Mouse (Mus musculus): Measurements from ENCODE around the gene Pik3c2g. TPM values are rescaled to one million over a fixed set of nuclear protein-coding genes. Genes with fewer than 3 reads are reported as not detected.

The Pik3c2g gene
- total and polyA plus RNA-seq, 2 experiments from 2014 or later = 0.25 to 1.2 TPM

DNA sequence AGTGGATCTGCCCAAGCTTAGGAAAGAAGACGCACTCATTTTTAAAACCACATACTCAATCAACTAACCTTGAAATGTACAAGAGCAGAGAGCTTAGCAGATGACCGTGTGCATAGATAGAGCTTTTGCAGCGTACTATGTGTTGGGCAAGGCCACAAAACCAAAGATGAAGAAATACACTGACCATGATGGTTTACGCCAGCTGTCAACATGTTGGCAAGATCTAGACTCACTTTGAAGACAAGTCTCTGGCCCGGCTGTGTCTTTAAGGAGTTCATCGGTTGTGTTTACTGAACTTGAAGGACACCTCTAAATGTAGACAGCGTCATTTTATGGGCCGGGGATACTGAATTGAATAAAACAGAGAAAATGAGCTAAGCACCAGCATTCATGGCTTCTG, 254.3 kb downstream of the Pik3c2g start:
- WGBS = 93% methylated on average over 8 of the region's 8 CpGs
- H3K4me1 ChIP-seq (ENCODE audit: insufficient read depth, low read length) = no peaks in the 10 kb centered on the region
- TF ChIP-seq CTCF (IDR thresholded peaks at IDR 0.05) = no peak
- H3K9me3 ChIP-seq (ENCODE audit: low read length) = no peaks in the 10 kb centered on the region
- no peak overlapping the region for H3K27ac ChIP-seq (ENCODE audit: low read depth, low read length)
- no peaks in the 10 kb centered on the region for H3K36me3 ChIP-seq (ENCODE audit: insufficient read depth, low read length)
- no peaks in the 10 kb centered on the region for H3K27me3 ChIP-seq (ENCODE audit: insufficient read depth, low read length)
- H3K9ac ChIP-seq (replicated peaks; ENCODE audit: low read length, poor library complexity, severe bottlenecking) = no peak overlapping the region
- no peak overlapping the region for H3K4me2 ChIP-seq (ENCODE audit: low read depth, low read length, poor library complexity, severe bottlenecking)
- ATAC-seq (ENCODE audit: low FRiP score) = no peak
- no peak for DNase-seq (ENCODE audit: low spot score)
- H3K4me3 ChIP-seq (ENCODE audit: low read depth, low read length) = no peak overlapping the region

DNA sequence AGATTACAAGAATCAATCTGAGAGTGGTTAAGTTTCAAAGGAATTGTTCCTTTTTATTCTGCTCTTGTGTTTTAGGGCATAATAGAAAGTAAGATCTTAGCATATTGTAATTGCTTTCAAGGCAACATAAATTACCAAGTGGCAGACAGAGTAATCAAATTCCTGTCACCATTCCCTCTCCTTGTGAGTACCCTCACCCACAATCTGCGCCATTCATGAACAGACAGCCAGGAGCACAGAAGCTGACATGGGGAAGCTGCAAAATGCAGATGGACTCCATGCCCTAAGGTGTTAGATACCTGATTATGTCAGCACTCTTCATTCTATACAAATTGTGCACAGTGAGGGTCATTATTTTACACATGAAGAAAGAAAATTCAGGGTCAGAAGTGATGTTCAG, 255.6 kb downstream of the Pik3c2g start:
- H3K9me3 ChIP-seq (ENCODE audit: low read length) = no peaks in the 10 kb centered on the region
- no peak overlapping the region for H3K9ac ChIP-seq (replicated peaks; ENCODE audit: low read length, poor library complexity, severe bottlenecking)
- DNase-seq (ENCODE audit: low spot score) (no peak), ATAC-seq (ENCODE audit: low FRiP score) (no peak)
- no peak for TF ChIP-seq CTCF (IDR thresholded peaks at IDR 0.05)
- H3K4me1 ChIP-seq (ENCODE audit: insufficient read depth, low read length) = no peaks in the 10 kb centered on the region
- no peaks in the 10 kb centered on the region for H3K27me3 ChIP-seq (ENCODE audit: insufficient read depth, low read length)
- no peak overlapping the region for H3K4me2 ChIP-seq (ENCODE audit: low read depth, low read length, poor library complexity, severe bottlenecking)
- no peak overlapping the region for H3K4me3 ChIP-seq (ENCODE audit: low read depth, low read length)
- H3K36me3 ChIP-seq (ENCODE audit: insufficient read depth, low read length) = no peaks in the 10 kb centered on the region
- no peak overlapping the region for H3K27ac ChIP-seq (ENCODE audit: low read depth, low read length)
- WGBS = 88% methylated on average over 1 of the region's 1 CpGs

DNA sequence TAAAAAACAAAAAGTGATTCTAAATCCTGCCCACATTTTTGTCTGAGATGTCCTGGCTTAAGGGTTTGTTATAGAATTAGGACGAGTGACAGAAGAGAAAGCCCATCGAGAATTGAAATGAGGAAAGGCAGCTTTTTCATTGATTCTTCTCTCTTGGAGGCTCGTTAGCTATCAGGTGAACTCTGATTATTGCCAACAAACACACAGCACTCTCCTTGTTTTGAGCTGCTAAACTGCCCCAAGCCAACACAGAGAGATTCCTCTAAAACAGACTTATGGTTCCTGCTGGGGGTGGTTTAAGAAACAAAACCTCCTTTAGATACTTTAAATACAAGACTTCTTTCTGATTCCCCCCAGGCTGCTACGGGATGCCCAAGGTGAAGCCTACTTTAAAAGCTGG, 256.5 kb downstream of the Pik3c2g start:
- H3K9me3 ChIP-seq (ENCODE audit: low read length) = no peaks in the 10 kb centered on the region
- no peak overlapping the region for H3K9ac ChIP-seq (replicated peaks; ENCODE audit: low read length, poor library complexity, severe bottlenecking)
- no peak for TF ChIP-seq CTCF (IDR thresholded peaks at IDR 0.05)
- no peak overlapping the region for H3K4me3 ChIP-seq (ENCODE audit: low read depth, low read length)
- H3K27ac ChIP-seq (ENCODE audit: low read depth, low read length) = no peak overlapping the region
- H3K4me2 ChIP-seq (ENCODE audit: low read depth, low read length, poor library complexity, severe bottlenecking) = no peak overlapping the region
- no peaks in the 10 kb centered on the region for H3K27me3 ChIP-seq (ENCODE audit: insufficient read depth, low read length)
- no peaks in the 10 kb centered on the region for H3K36me3 ChIP-seq (ENCODE audit: insufficient read depth, low read length)
- H3K4me1 ChIP-seq (ENCODE audit: insufficient read depth, low read length) = no peaks in the 10 kb centered on the region
- no peak for ATAC-seq (ENCODE audit: low FRiP score)
- WGBS = 66% methylated on average over 4 of the region's 4 CpGs
- DNase-seq (ENCODE audit: low spot score) = no peak

DNA sequence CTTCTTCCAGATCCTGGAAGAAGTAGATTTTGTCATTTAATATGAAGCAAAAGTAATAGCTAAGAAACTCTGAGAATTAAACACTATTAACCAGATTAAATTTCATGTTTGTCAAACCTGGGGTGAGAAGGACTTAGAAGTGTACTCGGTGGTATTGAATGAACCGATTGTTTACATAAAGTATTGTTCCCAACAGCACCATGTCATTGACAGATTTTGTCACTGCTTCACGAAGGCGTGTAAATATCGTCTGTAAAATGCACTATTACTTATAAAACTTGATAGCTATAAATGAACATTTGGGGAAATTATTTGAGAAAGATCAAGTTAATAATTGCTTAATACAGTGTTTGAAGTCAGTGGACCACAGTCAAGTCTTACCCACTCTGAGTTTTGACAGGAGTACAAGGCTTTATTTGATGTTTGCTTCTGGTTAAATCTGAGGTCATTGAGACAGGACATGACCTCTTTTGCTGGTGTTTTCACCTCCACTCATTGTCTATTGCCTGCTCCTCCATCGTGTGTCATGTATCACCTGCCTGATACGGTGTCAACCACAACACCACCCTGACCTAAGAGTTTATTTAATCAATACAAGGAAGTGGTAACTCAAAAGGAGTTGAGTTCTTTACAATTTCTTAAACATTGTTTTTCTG, 260.0 kb downstream of the Pik3c2g start:
- no peak overlapping the region for H3K4me3 ChIP-seq (ENCODE audit: low read depth, low read length)
- H3K9ac ChIP-seq (replicated peaks; ENCODE audit: low read length, poor library complexity, severe bottlenecking) = no peak overlapping the region
- DNase-seq (ENCODE audit: low spot score) (no peak), ATAC-seq (ENCODE audit: low FRiP score) (no peak)
- no peak overlapping the region for H3K27ac ChIP-seq (ENCODE audit: low read depth, low read length)
- no peaks in the 10 kb centered on the region for H3K36me3 ChIP-seq (ENCODE audit: insufficient read depth, low read length)
- no peaks in the 10 kb centered on the region for H3K4me1 ChIP-seq (ENCODE audit: insufficient read depth, low read length)
- H3K9me3 ChIP-seq (ENCODE audit: low read length) = no peaks in the 10 kb centered on the region
- 81% methylated on average over 7 of the region's 7 CpGs for WGBS
- no peak for TF ChIP-seq CTCF (IDR thresholded peaks at IDR 0.05)
- H3K4me2 ChIP-seq (ENCODE audit: low read depth, low read length, poor library complexity, severe bottlenecking) = no peak overlapping the region
- H3K27me3 ChIP-seq (ENCODE audit: insufficient read depth, low read length) = no peaks in the 10 kb centered on the region

DNA sequence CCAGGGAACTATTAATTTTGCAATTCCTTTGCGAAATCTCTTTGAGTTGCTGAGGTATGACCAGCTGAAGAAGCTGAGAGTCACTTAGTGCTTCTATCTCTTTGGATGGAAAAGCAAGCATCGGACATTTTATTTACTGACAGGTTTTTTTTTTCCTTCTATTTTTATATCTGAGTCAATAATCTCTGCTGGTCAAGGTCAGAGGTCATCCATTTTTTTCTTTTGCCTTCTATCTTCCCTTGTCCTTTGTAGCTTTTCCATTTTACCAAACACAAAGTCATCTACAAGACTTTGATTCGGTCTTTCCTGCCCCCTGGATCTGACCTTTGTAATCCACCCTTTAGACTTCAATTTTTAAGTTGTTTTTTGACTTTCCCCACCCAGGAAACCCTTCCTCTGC, 262.9 kb downstream of the Pik3c2g start:
- no peaks in the 10 kb centered on the region for H3K4me1 ChIP-seq (ENCODE audit: insufficient read depth, low read length)
- no peak overlapping the region for H3K9ac ChIP-seq (replicated peaks; ENCODE audit: low read length, poor library complexity, severe bottlenecking)
- no peak overlapping the region for H3K4me3 ChIP-seq (ENCODE audit: low read depth, low read length)
- DNase-seq (ENCODE audit: low spot score) = no peak
- no peak overlapping the region for H3K4me2 ChIP-seq (ENCODE audit: low read depth, low read length, poor library complexity, severe bottlenecking)
- WGBS = 74% methylated on average over 3 of the region's 3 CpGs
- no peak overlapping the region for H3K27ac ChIP-seq (ENCODE audit: low read depth, low read length)
- TF ChIP-seq CTCF (IDR thresholded peaks at IDR 0.05) = no peak
- H3K27me3 ChIP-seq (ENCODE audit: insufficient read depth, low read length) = no peaks in the 10 kb centered on the region
- no peaks in the 10 kb centered on the region for H3K9me3 ChIP-seq (ENCODE audit: low read length)
- no peak for ATAC-seq (ENCODE audit: low FRiP score)
- no peaks in the 10 kb centered on the region for H3K36me3 ChIP-seq (ENCODE audit: insufficient read depth, low read length)

DNA sequence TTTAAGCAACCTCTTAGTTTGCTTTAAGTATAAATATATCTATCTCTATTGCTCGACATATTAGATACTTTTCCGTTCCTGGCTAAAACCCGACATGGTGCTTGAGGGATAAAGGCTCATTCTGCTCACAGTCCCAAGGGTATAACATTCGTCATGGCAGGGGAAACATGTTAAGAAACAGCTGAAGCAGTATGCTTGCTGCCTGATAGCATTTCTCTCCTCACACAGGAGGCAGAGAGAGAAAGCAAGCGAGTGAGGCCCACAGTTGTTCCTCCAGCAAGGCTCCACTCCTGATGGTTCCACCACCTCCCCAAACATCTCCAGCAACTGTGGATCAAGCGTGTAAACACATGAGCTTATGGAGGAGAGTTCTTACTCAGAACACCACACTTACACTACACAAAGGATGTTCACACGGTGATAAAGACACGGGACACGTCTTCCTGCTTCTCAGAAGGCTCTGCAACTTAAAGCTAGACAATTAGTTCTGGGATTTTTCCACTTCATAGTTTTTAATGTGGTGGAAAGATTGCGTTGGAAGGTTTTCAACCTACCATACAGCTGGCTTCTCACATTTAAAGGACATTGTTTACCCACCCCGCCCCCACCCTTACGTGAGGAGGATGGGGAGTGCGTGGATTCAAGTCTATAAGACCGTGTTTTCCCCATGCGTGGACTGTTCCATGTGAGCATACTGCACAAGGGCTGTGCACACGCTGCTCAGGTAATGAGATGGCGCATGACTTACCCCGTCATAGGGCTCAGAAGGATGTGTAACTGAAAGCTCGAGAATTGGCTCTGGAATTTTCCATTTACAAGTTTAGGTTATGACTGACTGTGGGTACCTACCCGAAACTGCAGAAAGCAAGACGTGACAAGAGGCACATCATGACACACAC, 264.9 kb downstream of the Pik3c2g start:
- H3K9ac ChIP-seq (replicated peaks; ENCODE audit: low read length, poor library complexity, severe bottlenecking) = no peak overlapping the region
- H3K4me1 ChIP-seq (ENCODE audit: insufficient read depth, low read length) = no peaks in the 10 kb centered on the region
- no peak for DNase-seq (ENCODE audit: low spot score)
- no peaks in the 10 kb centered on the region for H3K9me3 ChIP-seq (ENCODE audit: low read length)
- no peak overlapping the region for H3K4me2 ChIP-seq (ENCODE audit: low read depth, low read length, poor library complexity, severe bottlenecking)
- TF ChIP-seq CTCF (IDR thresholded peaks at IDR 0.05) = no peak
- WGBS = 91% methylated on average over 21 of the region's 21 CpGs
- no peaks in the 10 kb centered on the region for H3K27me3 ChIP-seq (ENCODE audit: insufficient read depth, low read length)
- H3K36me3 ChIP-seq (ENCODE audit: insufficient read depth, low read length) = no peaks in the 10 kb centered on the region
- H3K4me3 ChIP-seq (ENCODE audit: low read depth, low read length) = no peak overlapping the region
- H3K27ac ChIP-seq (ENCODE audit: low read depth, low read length) = no peak overlapping the region
- no peak; the same call in 1 of the 2 replicates for ATAC-seq (ENCODE audit: low FRiP score)

Measured in midbrain, postnatal 0 days (tissue).